Mouse (Mus musculus): ENCODE results near the gene Faap100. TPM values are rescaled to one million over a fixed set of nuclear protein-coding genes. Genes with fewer than 3 reads are reported as not detected.
A peak's percentile ranks its signal among the peaks of the same experiment; 100 is the strongest.
"Not testable (repeated sequence)": the region's sequence is repeated elsewhere in the genome, so short reads cannot be mapped to it uniquely, and the experiment has no call there.

Gene Faap100
- 10 to 100 TPM; 15.2 to 15.3 TPM for total RNA-seq (2021)

DNA sequence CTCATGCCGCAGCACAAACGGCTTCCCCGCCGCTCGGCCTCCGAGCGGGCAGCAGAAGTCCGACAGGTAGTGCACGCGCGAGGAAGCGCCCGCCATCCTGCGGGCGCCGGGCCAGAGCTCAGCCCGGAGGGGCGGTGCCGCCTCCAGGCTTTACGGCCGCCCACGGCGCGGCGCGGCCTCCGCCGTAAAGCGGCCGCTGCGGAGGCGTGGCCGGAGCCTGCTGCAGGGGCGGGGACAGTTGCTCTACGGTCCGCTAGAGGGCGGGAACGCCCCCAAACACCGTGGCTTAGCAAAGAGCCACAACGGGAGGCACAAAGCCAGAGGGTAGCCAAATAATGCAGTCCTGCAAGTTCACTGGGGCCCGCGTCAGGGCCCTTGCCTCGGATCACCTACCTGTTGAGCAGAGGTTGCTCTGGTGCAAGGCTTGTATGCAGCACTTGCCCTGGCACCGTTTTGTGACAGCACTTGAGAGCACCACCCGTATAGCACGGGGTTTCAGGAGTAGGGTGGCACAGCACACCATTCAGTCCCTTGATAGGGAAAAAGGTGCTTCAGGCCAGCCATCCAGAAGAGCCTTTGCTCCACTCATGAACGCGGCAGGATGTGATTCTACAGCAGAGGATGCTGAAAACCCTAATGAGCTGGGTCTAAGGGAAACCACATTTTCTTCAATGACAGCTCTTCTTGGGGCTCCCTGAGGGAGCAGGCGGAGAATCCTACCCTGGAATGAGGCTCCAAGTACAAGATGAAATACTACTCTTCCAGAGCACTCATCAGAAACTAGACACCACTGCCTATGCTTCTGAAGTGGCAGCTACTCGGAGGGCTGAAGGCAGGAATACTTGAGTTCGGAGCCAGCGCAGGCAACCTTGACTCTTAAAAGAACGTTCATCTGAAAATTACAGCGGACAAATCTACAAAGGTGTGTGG is at the start of gene Faap100:
Gene Faap100 (minus strand): TSS at position 154 of the 930 bp plus-strand sequence.
- intact Hi-C loops (cut with DNase I), result loop anchor here (2.0 to 5.0 kb wide), 2 partner anchors 26 to 43 kb away; no protein-coding TSS in a partner anchor
- DNase-seq (ENCODE audit: low spot score), result peak; percentile 84

- intact Hi-C loops (cut with DNase I), result no loop called here
- no peak for DNase-seq (ENCODE audit: low spot score)
Measured at GRCm38 (mm10) chr11:120426727-120427126, 48.2 kb upstream of the Faap100 start.

DNA sequence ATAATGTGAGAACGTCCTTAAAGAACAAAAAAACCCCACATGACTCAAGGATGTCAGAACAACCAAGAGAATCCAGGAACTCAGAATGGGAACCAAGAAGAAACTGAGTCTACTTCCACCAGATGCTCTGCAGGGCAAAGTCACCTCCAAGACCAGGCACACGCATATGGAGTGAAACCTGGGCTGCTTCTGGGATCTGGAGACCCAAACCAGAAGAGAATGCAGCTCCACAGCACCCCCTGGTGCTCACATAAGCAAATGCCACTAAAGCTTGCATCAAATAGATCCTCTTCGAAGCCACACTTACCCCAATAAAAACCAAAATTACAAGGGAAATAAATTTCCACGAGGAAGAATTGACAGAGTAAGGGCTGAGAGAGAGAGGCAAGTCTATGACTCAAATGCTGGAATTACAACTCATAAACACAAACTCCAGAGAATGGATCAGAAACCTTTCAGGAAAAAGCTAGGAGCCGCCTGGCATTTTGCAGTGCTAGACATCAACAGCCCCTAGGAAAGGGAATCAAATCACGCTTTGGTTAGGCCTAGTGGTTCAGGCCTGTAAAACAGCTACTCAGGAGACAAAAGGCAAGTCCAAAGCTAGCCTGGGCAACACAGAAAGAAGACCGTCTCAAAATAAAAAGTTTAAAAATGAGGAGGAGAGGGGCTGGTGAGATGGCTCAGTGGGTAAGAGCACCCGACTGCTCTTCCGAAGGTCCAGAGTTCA is 45.2 kb upstream of the Faap100 start:
- DNase-seq (ENCODE audit: low spot score), result no peak
- intact Hi-C loops (cut with DNase I), result loop anchor here (5.0 kb wide), 3 partner anchors 46 to 311 kb away; partner anchors contain the start of gene Faap100

- DNase-seq (ENCODE audit: low spot score), result no peak
- intact Hi-C loops (cut with DNase I), result loop anchor here (5.0 kb wide), 3 partner anchors 46 to 311 kb away; partner anchors contain the start of gene Faap100
Measured at GRCm38 (mm10) chr11:120422651-120423568, 44.3 kb upstream of the Faap100 start.

DNA sequence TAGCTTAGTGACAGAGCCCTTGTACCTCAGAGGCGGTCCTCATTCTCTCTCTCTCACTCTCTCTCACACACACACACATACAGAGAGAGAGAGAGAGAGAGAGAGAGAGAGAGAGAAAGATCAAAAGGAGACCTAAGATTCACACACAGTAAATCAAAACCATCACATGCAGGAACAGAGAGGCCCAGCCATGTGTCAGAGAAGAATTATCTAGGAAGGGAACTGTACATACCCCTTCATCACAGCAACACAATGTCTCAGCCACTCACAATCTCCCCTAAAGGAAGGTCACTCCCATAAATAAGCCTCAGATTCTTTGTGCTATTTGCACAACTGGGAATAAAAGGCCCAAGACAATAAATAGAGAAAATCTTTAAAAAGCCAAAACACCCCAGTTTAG is 40.0 kb upstream of the Faap100 start:
- intact Hi-C loops (cut with DNase I), result no loop called here
- DNase-seq (ENCODE audit: low spot score), result no peak

- intact Hi-C loops (cut with DNase I), result no loop called here
Measured at GRCm38 (mm10) chr11:120417852-120418251, 39.3 kb upstream of the Faap100 start.

DNA sequence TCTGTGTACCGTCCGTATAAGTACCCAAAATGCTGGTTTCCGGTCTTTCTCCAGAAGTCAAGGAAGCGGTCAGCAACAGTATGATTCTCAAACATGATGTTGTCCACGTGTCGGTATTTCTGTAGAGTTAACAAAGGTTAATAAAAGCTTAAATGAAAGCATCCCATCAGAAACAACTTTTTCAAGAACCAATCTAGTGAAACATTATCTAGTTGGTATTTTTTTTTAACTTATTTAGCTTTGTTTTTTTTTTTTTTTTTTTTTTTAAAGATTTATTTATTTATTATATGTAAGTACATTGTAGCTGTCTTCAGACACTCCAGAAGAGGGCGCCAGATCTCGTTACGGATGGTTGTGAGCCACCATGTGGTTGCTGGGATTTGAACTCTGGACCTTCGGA is 35.1 kb upstream of the Faap100 start:
- intact Hi-C loops (cut with DNase I), result not testable (repeated sequence)

More at GRCm38 (mm10) chr11:120417852-120418251, 39.3 kb upstream of the Faap100 start:
- no peak for DNase-seq (ENCODE audit: low spot score)

DNA sequence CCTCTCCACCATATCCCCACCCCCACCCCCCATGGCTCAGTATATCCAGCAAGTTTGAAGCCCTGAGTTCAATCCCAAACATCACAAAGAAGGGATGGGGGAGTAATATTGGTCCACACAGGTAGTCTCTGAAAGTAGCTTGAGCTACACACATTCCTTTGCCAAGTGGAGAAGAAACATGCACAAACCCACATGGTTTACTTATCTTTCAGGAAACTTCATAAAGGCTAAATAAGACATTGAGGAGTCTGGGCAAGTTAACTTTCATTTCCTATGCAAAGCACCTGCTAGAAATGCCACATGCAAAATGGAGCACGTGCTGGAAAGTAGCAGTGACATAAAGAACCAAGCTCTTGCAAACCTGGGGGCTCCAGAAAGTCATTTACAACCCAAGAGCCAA is 27.9 kb upstream of the Faap100 start:
- no peak for DNase-seq (ENCODE audit: low spot score)
- intact Hi-C loops (cut with DNase I), result no loop called here

More for the DNA sequence above, 35.1 kb upstream of the Faap100 start:
- DNase-seq (ENCODE audit: low spot score), result not testable (repeated sequence)

- intact Hi-C loops (cut with DNase I), result no loop called here
- DNase-seq (ENCODE audit: low spot score), result no peak
Measured at GRCm38 (mm10) chr11:120405867-120406266, 27.3 kb upstream of the Faap100 start.

DNA sequence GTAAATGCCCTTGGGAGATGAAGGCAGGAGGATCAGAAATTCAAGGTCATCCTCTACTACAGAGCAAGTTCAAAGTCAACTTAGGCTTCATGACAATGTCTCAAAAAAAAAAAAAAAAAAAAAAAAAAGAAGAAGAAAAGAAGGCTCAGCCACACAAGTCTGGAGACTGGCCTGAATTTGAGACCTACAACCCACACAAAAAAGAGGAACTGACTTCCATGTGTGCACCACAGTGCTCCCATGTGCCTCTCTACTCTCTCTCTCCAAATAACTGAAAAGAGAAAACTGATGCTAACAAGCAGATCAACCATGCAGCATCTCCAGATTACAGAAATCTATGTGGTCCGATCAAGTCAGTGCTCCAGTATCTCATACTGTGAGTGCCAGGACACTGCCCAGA is 26.2 kb upstream of the Faap100 start:
- DNase-seq (ENCODE audit: low spot score), result no peak
- intact Hi-C loops (cut with DNase I), result no loop called here

GRCm38 (mm10) chr11:120399319-120399718 is 20.8 kb upstream of the Faap100 start:
- no peak for DNase-seq (ENCODE audit: low spot score)
- intact Hi-C loops (cut with DNase I), result no loop called here

GRCm38 (mm10) chr11:120397602-120398001 is 19.0 kb upstream of the Faap100 start:
- intact Hi-C loops (cut with DNase I), result no loop called here
- DNase-seq (ENCODE audit: low spot score), result no peak

GRCm38 (mm10) chr11:120395661-120396060 is 17.1 kb upstream of the Faap100 start:
- intact Hi-C loops (cut with DNase I), result no loop called here

GRCm38 (mm10) chr11:120388580-120388979 is 10.0 kb upstream of the Faap100 start:
- intact Hi-C loops (cut with DNase I), result no loop called here
- DNase-seq (ENCODE audit: low spot score), result no peak

More at GRCm38 (mm10) chr11:120395661-120396060, 17.1 kb upstream of the Faap100 start:
- no peak for DNase-seq (ENCODE audit: low spot score)

DNA sequence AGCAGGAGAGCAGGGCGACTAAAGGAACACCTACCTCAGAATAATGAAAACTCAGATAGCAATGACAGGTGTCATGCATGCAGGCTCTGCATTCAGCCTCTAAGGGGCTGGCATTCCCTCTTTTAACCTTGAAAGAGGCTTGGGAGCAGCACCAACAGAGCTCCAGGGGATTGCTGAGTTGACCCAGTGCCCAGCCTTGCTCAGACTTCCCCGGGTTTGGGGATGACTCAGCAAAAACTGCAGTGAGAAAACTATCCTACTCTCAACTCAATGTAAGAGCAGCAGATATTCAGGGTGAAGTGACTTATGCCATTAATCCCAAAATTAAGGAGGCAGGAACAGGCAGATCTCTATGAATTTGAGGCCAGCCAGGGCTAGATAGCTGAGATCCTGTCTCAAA is 8.6 kb upstream of the Faap100 start:
- intact Hi-C loops (cut with DNase I), result no loop called here
- no peak for DNase-seq (ENCODE audit: low spot score)

- DNase-seq (ENCODE audit: low spot score), result no peak
Measured at GRCm38 (mm10) chr11:120386632-120387031, 8.1 kb upstream of the Faap100 start.

DNA sequence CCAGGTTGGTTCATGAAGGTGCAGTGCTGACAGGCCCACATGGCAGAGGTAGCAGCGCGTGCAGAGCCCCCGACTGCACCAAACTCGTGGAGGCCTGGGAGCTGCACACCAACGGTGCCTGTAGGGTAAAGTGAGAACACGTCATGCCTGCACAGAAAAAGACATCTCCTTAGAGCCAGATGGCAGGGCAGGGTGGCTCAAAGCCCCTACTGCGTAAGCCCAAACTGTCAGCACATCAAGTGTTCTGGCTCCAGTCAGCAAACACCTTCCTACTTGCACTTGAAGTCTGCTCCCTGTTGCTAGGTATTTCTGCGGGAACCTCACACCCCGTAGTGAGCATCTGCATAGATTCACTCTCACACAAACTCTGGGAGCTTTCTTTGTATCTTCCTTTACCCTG is 3.9 kb upstream of the Faap100 start:
- no peak for DNase-seq (ENCODE audit: low spot score)
- intact Hi-C loops (cut with DNase I), result no loop called here

More at GRCm38 (mm10) chr11:120386632-120387031, 8.1 kb upstream of the Faap100 start:
- intact Hi-C loops (cut with DNase I), result no loop called here

DNA sequence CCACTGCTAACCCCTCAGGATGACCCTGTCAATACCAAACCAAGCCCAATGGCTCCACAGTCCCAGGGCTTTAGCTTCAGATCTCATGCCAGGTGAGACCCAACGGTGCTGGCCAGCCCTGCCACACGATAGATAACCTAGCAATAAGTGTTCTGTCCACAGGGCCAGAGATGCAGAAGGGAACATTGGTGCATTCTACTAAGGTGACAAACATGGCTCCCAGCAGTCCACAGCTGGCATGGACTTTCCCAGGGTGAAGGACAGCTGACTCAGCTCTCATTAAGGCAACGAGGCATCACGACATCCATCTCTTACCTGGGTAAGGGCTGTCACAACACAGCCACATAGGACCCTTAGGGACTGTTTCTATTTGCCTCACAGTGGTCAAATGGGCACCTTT is 2.6 kb upstream of the Faap100 start:
- intact Hi-C loops (cut with DNase I), result no loop called here

DNA sequence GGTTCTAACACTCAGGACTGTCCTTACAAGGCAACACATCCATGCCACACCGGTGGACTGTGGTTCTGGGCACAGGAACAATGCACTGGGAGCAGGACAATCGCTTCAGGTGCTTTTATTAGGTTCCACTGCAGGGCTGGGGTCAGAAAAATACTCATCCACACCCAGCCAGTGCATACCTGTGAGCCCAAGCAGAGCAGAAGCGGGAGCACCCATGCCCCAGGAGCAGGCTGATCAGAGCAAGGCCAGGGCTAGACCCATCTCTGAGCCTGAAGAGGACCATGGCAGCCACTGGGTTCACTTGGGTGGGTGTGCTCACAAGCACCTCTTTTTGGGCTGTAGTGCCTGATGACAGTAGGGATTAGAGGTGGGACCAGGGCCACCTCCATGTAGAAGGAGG is 1.7 kb upstream of the Faap100 start:
- intact Hi-C loops (cut with DNase I), result no loop called here
- DNase-seq (ENCODE audit: low spot score), result no peak

More for the DNA sequence above, 2.6 kb upstream of the Faap100 start:
- DNase-seq (ENCODE audit: low spot score), result no peak
